Comparison of ENCODE assay signal across 10 mouse cellular contexts in genomic region chr10:39291747-39292198, GRCm38 (mm10).
DNase-seq lines count a peak whose midpoint lies in the region; ATAC-seq lines count a peak whose summit lies in the region.
"Had no signal": no experiment of that assay in that cellular context is flagged by ENCODE, and none has a peak within 500 bp of the region (broad histone marks: within the 10 kb centered on the region; RNA-seq: fewer than 3 reads in every experiment).

No protein-coding gene starts in this region.

- H3K4me2 ChIP-seq in neural tube, embryonic 15.5 days, result no peak overlapping the region
- H3K4me2 ChIP-seq: liver, embryonic 15.5 days had no signal

- WGBS in neural tube, embryonic 15.5 days, result 49% methylated on average over 9 of the region's 9 CpGs

- no peaks in the 10 kb centered on the region for H3K9me3 ChIP-seq in neural tube, embryonic 15.5 days (replicated peaks)
- H3K9me3 ChIP-seq: liver, embryonic 15.5 days had no signal

- no peak overlapping the region for H3K4me3 ChIP-seq in neural tube, embryonic 15.5 days (replicated peaks)
- H3K4me3 ChIP-seq: liver, embryonic 15.5 days had no signal

- no peak overlapping the region for H3K9ac ChIP-seq in neural tube, embryonic 15.5 days (replicated peaks)
- H3K9ac ChIP-seq: liver, embryonic 15.5 days had no signal

- peak; percentile 36 to 40 for DNase-seq in frontal cortex, postnatal 10 days (ENCODE audit: low spot score in 2 of 2)
- no peak for DNase-seq in frontal cortex, postnatal 25 days (ENCODE audit: low spot score in 2 of 2)
- peak; percentile 77 for DNase-seq in MN1 (ENCODE audit: low spot score)
- peak; percentile 63 to 72 for DNase-seq in heart, adult 18-20 months
- peak; percentile 10 to 23 for DNase-seq in kidney, postnatal 36 days
- DNase-seq in spleen, postnatal 14 days (ENCODE audit: low spot score in 2 of 2), result no peak

- peak; percentile 68; the same call in 1 of the 2 replicates for ATAC-seq in neural tube, embryonic 15.5 days (ENCODE audit: low FRiP score)
- no peak for ATAC-seq in inflammation-experienced regulatory T-cells, adult 6 months

- H3K36me3 ChIP-seq in neural tube, embryonic 15.5 days, result no peaks in the 10 kb centered on the region
- H3K36me3 ChIP-seq: liver, embryonic 15.5 days had no signal

- H3K4me1 ChIP-seq in neural tube, embryonic 15.5 days, result peaks cover 28% of the 10 kb centered on the region
- H3K4me1 ChIP-seq: liver, embryonic 15.5 days had no signal

- no peaks in the 10 kb centered on the region for H3K27me3 ChIP-seq in neural tube, embryonic 15.5 days (replicated peaks)
- H3K27me3 ChIP-seq: CH12.LX; liver, embryonic 15.5 days had no signal

- H3K27ac ChIP-seq in neural tube, embryonic 15.5 days (replicated peaks), result peak overlapping the region; percentile 67
- H3K27ac ChIP-seq: liver, embryonic 15.5 days had no signal

Comparison
In these comparisons a context has a peak if more than half of its experiments do, and no peak if none do; other contexts are left out.
1. DNase-seq: peak in frontal cortex, postnatal 10 days (2 of 2), MN1 (single experiment), heart, adult 18-20 months (2 of 2) and kidney, postnatal 36 days (2 of 2); none in frontal cortex, postnatal 25 days (0 of 2) and spleen, postnatal 14 days (0 of 2).